Comparison of ENCODE assay signal across 8 mouse cellular contexts in the genomic region with DNA sequence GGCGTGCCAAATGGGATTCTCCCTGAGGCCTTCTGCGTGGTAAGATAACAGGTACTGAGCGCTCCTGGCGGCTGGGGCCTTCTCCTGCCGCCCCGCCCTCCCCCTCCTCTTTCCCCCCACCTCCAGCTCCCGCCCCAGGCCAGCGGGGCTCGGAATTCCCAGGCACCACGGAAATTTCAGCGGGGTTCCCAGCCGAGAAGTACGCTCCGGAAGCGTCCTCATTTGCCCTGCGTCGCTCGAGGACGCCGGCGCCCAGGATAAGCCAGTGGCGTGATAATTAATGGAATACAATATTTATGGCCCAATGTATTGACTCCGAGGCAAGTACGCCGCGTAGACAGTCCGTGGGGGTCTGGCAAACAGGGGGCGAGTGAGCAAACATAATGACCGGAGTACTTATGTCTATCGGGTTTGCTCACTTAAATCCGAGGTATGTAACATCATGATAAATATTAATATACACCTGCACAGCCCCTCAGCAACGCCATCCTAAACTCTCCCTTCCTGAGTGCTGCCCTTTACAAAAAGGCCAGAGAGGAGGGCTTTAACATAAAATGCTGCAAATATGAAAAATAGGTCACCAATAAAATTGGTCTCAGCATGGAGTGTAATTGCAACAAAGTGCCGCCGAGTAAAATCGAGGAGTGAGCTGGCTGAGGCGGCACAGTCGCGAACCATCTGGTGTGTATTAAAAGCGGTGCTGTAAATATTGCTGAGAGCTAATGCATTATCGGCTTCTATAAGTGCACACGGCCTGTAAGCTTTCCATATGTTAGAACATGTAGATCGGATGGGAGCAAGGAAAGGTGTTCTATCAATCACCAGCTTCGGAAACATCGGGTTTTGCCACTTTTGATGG. TPM values are rescaled to one million over a fixed set of nuclear protein-coding genes. Genes with fewer than 3 reads are reported as not detected.
DNase-seq lines count a peak whose midpoint lies in the region; ATAC-seq and TF ChIP-seq lines count a peak whose summit lies in the region.

No protein-coding gene starts in this region.

- H3K27ac ChIP-seq in gastrocnemius, adult 2 months, result no peak overlapping the region
- H3K27ac ChIP-seq in intestine, embryonic 14.5 days (ENCODE audit: low read depth), result no peak overlapping the region
- peak overlapping the region; percentile 68 for H3K27ac ChIP-seq in neural tube, embryonic 15.5 days (replicated peaks)

- H3K4me3 ChIP-seq in gastrocnemius, adult 2 months, result peak overlapping the region; percentile 51
- peak overlapping the region; percentile 17; the same call in 1 of the 2 replicates for H3K4me3 ChIP-seq in intestine, embryonic 14.5 days (ENCODE audit: low read depth, low read length)
- H3K4me3 ChIP-seq in neural tube, embryonic 15.5 days (replicated peaks), result peak overlapping the region; percentile 38

- H3K4me1 ChIP-seq in intestine, embryonic 14.5 days (replicated peaks; ENCODE audit: control insufficient read depth, insufficient read depth, low read length), result peaks cover 6% of the 10 kb centered on the region
- peaks cover 28% of the 10 kb centered on the region for H3K4me1 ChIP-seq in neural tube, embryonic 15.5 days

- intact Hi-C loops in gastrocnemius, adult 2 months (cut with DNase I), result loop anchor here (10.0 kb wide), 1 partner anchor 1136 kb away; no protein-coding TSS in a partner anchor

- peak overlapping the region; percentile 33 for H3K4me2 ChIP-seq in intestine, embryonic 14.5 days (ENCODE audit: low read length)
- H3K4me2 ChIP-seq in neural tube, embryonic 15.5 days, result peak overlapping the region; percentile 77

- DNase-seq in gastrocnemius, adult 2 months, result no peak
- no peak for DNase-seq in gastrocnemius, adult 8-10 months (ENCODE audit: low spot score in 2 of 2)
- peak; percentile 57 to 67 for DNase-seq in right cerebral cortex, postnatal 10 days (ENCODE audit: low spot score in 2 of 2)
- DNase-seq in right cerebral cortex, postnatal 4 days, result no peak
- peak; percentile 59 for DNase-seq in intestine, embryonic 14.5 days (ENCODE audit: low spot score)
- no peak for DNase-seq in left cerebral cortex, adult 8-10 months (ENCODE audit: low spot score in 2 of 2)
- DNase-seq in adrenal gland, postnatal 10 days, result no peak

- no peak for ATAC-seq in intestine, embryonic 14.5 days (replicated peaks; ENCODE audit: low FRiP score, low TSS enrichment, low read depth)
- ATAC-seq in neural tube, embryonic 15.5 days (ENCODE audit: low FRiP score), result peak; percentile 37

- 2% methylated on average over 44 of the region's 44 CpGs for WGBS in intestine, embryonic 14.5 days
- WGBS in neural tube, embryonic 15.5 days, result under 1% methylated on average over 44 of the region's 44 CpGs

- H3K9ac ChIP-seq in intestine, embryonic 14.5 days (ENCODE audit: low read length), result no peak overlapping the region
- peak overlapping the region; percentile 34 for H3K9ac ChIP-seq in neural tube, embryonic 15.5 days (replicated peaks)

- no peaks in the 10 kb centered on the region for H3K36me3 ChIP-seq in intestine, embryonic 14.5 days (ENCODE audit: control insufficient read depth, insufficient read depth, low read length)
- no peaks in the 10 kb centered on the region for H3K36me3 ChIP-seq in neural tube, embryonic 15.5 days

- no peaks in the 10 kb centered on the region for H3K9me3 ChIP-seq in intestine, embryonic 14.5 days (ENCODE audit: control insufficient read depth, low read length)
- no peaks in the 10 kb centered on the region for H3K9me3 ChIP-seq in neural tube, embryonic 15.5 days (replicated peaks)

- peaks cover 98% of the 10 kb centered on the region for H3K27me3 ChIP-seq in intestine, embryonic 14.5 days (replicated peaks; ENCODE audit: control insufficient read depth, insufficient read depth, low read length)
- peaks cover 10% of the 10 kb centered on the region for H3K27me3 ChIP-seq in neural tube, embryonic 15.5 days (replicated peaks)

- no peak for TF ChIP-seq CTCF in gastrocnemius, adult 2 months (IDR thresholded peaks at IDR 0.05)

RNA-seq across cellular contexts. Expression of a gene that starts 18.3 kb away (rescaled TPM):
- under 1 TPM; 0.41 to 0.56 TPM for total RNA-seq in gastrocnemius, adult 2 months (2021)
- total RNA-seq in gastrocnemius, adult 8-10 months (2022), result under 1 TPM; 0.15 to 0.36 (median 0.32) TPM
- polyA plus RNA-seq in intestine, embryonic 14.5 days (2014; fragmentation: Nextera tagmentation; extraction: Ambion mirVana), result 3.3 and 5.2 TPM in 2 replicates
- 30.3 and 37.8 TPM in 2 replicates for polyA plus RNA-seq in neural tube, embryonic 15.5 days (2015; fragmentation: Nextera tagmentation; extraction: Ambion mirVana)
- total RNA-seq in left cerebral cortex, adult 8-10 months (2022), result 100 to 1,000 TPM in 1 of 4 experiments, 10 to 100 TPM in 3; 92.7 to 104 (median 96.8) TPM
- total RNA-seq in adrenal gland, postnatal 10 days (2021), result 10 to 100 TPM; 15.0 to 18.4 TPM

Comparison
In these comparisons a context has a peak if more than half of its experiments do, and no peak if none do; other contexts are left out.
1. DNase-seq: peak in right cerebral cortex, postnatal 10 days (2 of 2) and intestine, embryonic 14.5 days (single experiment); none in gastrocnemius, adult 2 months (single experiment), gastrocnemius, adult 8-10 months (0 of 2), right cerebral cortex, postnatal 4 days (single experiment), left cerebral cortex, adult 8-10 months (0 of 2) and adrenal gland, postnatal 10 days (single experiment).
2. RNA of a gene that starts 18.3 kb away (total RNA-seq): 92.7 to 104 TPM in left cerebral cortex, adult 8-10 months and 15.0 to 18.4 TPM in adrenal gland, postnatal 10 days; 0.41 to 0.56 TPM in gastrocnemius, adult 2 months and 0.15 to 0.36 TPM in gastrocnemius, adult 8-10 months; every median in the first group is over 10 times any median in the second.
3. Peak in every context shown above with its lines, with median percentiles within 50 percentile points of each other: H3K4me3 ChIP-seq.